Mouse (Mus musculus): ENCODE data around the gene Aldh1l1.

DNA sequence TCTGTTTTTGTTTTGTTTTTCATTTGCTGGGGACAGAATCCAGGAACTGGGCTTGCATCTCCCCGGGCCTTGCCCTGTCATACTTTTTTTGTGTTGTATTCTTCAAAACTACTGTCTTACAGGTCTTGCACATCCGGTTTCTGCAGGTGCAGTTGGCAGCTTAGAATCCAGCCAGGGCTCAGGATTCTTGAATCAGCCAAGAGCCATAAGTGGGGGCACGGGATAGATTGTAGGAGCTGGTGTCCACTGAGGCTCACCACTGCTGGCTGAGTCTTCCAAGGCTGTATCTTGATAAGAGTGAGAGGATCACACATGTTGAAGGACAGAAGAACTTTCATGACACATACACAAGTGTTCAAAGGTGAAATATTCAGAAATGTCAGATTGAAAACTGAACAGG, 117.9 kb downstream of the Aldh1l1 start:
- TF ChIP-seq TAL1 (conservative IDR thresholded peaks at IDR 0.05; ENCODE audit: low read depth, low read length) (no peak), GATA1 (IDR thresholded peaks at IDR 0.05; ENCODE audit: borderline replicate concordance, low read length) (no peak), CTCF (IDR thresholded peaks at IDR 0.05; ENCODE audit: low read depth, low read length) (no peak), POLR2AphosphoS5 (IDR thresholded peaks at IDR 0.05; ENCODE audit: insufficient replicate concordance, low read depth, low read length) (no peak)

Measured in G1E (cell line).